Mouse (Mus musculus): ENCODE data around the gene Tmem185b. TPM values are rescaled to one million over a fixed set of nuclear protein-coding genes. Genes with fewer than 3 reads are reported as not detected.
A peak's percentile ranks its signal among the peaks of the same experiment; 100 is the strongest.

The Tmem185b gene
- polyA plus RNA-seq, 1 experiment from 2014 or later: 23.9 TPM

GRCm38 (mm10) chr1:119522726-119523125, 3.2 kb upstream of the Tmem185b start:
- H3K27ac ChIP-seq (ENCODE audit: low read length): no peak overlapping the region

GRCm38 (mm10) chr1:119523369-119523768, 2.6 kb upstream of the Tmem185b start:
- Histone ChIP-seq H3K27me3 (ENCODE audit: control insufficient read depth, insufficient read depth, low read length) (no peaks in the 10 kb centered on the region), H3K27ac (ENCODE audit: low read length) (no peak overlapping the region), H3K9me3 (ENCODE audit: control insufficient read depth, low read depth, low read length) (peaks cover 13% of the 10 kb centered on the region; the same call in 1 of the 2 replicates), H3K4me3 (ENCODE audit: low read depth, low read length) (no peak overlapping the region), H3K4me1 (ENCODE audit: control insufficient read depth, insufficient read depth, low read length) (peaks cover 17% of the 10 kb centered on the region), H3K9ac (replicated peaks; ENCODE audit: low read depth, low read length) (no peak overlapping the region), H3K4me2 (replicated peaks; ENCODE audit: low read depth, low read length) (no peak overlapping the region), H3K36me3 (ENCODE audit: control insufficient read depth, insufficient read depth, low read length) (peaks cover 10% of the 10 kb centered on the region; the same call in 1 of the 2 replicates)
- ATAC-seq (ENCODE audit: insufficient number of reproducible peaks, insufficient read depth, low FRiP score, low read depth): no peak
- 82% methylated on average over 7 of the region's 7 CpGs for WGBS

More at GRCm38 (mm10) chr1:119522726-119523125, 3.2 kb upstream of the Tmem185b start:
- H3K4me3 ChIP-seq (ENCODE audit: low read depth, low read length): no peak overlapping the region
- H3K4me1 ChIP-seq (ENCODE audit: control insufficient read depth, insufficient read depth, low read length): peaks cover 22% of the 10 kb centered on the region
- H3K36me3 ChIP-seq (ENCODE audit: control insufficient read depth, insufficient read depth, low read length): peaks cover 7% of the 10 kb centered on the region; the same call in 1 of the 2 replicates
- no peak overlapping the region for H3K9ac ChIP-seq (replicated peaks; ENCODE audit: low read depth, low read length)
- peaks cover 13% of the 10 kb centered on the region; the same call in 1 of the 2 replicates for H3K9me3 ChIP-seq (ENCODE audit: control insufficient read depth, low read depth, low read length)
- no peaks in the 10 kb centered on the region for H3K27me3 ChIP-seq (ENCODE audit: control insufficient read depth, insufficient read depth, low read length)
- no peak overlapping the region for H3K4me2 ChIP-seq (replicated peaks; ENCODE audit: low read depth, low read length)
- WGBS: 82% methylated on average over 4 of the region's 4 CpGs
- ATAC-seq (ENCODE audit: insufficient number of reproducible peaks, insufficient read depth, low FRiP score, low read depth): no peak

- H3K9me3 ChIP-seq (ENCODE audit: control insufficient read depth, low read depth, low read length): peaks cover 13% of the 10 kb centered on the region; the same call in 1 of the 2 replicates
- no peak overlapping the region for H3K4me3 ChIP-seq (ENCODE audit: low read depth, low read length)
- H3K27ac ChIP-seq (ENCODE audit: low read length): no peak overlapping the region
- no peaks in the 10 kb centered on the region for H3K27me3 ChIP-seq (ENCODE audit: control insufficient read depth, insufficient read depth, low read length)
- WGBS: 88% methylated on average over 7 of the region's 7 CpGs
- ATAC-seq (ENCODE audit: insufficient number of reproducible peaks, insufficient read depth, low FRiP score, low read depth): no peak
- peaks cover 17% of the 10 kb centered on the region for H3K4me1 ChIP-seq (ENCODE audit: control insufficient read depth, insufficient read depth, low read length)
- H3K4me2 ChIP-seq (replicated peaks; ENCODE audit: low read depth, low read length): no peak overlapping the region
- H3K36me3 ChIP-seq (ENCODE audit: control insufficient read depth, insufficient read depth, low read length): peaks cover 10% of the 10 kb centered on the region; the same call in 1 of the 2 replicates
- H3K9ac ChIP-seq (replicated peaks; ENCODE audit: low read depth, low read length): no peak overlapping the region
Measured at GRCm38 (mm10) chr1:119523826-119524225, 2.1 kb upstream of the Tmem185b start.

GRCm38 (mm10) chr1:119525004-119525444, 936 bp upstream of the Tmem185b start:
- no peak for ATAC-seq (ENCODE audit: insufficient number of reproducible peaks, insufficient read depth, low FRiP score, low read depth)
- 20% methylated on average over 5 of the region's 5 CpGs for WGBS
- Histone ChIP-seq H3K9me3 (ENCODE audit: control insufficient read depth, low read depth, low read length) (peaks cover 13% of the 10 kb centered on the region; the same call in 1 of the 2 replicates), H3K9ac (replicated peaks; ENCODE audit: low read depth, low read length) (peak overlapping the region; percentile 69; the same call in 1 of the 2 replicates), H3K36me3 (ENCODE audit: control insufficient read depth, insufficient read depth, low read length) (peaks cover 10% of the 10 kb centered on the region; the same call in 1 of the 2 replicates), H3K4me3 (ENCODE audit: low read depth, low read length) (peak overlapping the region; percentile 61), H3K27ac (ENCODE audit: low read length) (no peak overlapping the region), H3K4me1 (ENCODE audit: control insufficient read depth, insufficient read depth, low read length) (peaks cover 17% of the 10 kb centered on the region), H3K27me3 (ENCODE audit: control insufficient read depth, insufficient read depth, low read length) (no peaks in the 10 kb centered on the region), H3K4me2 (replicated peaks; ENCODE audit: low read depth, low read length) (peak overlapping the region; percentile 93)

GRCm38 (mm10) chr1:119530941-119531340, 5.0 kb downstream of the Tmem185b start:
- 66% methylated on average over 13 of the region's 13 CpGs for WGBS
- ATAC-seq (ENCODE audit: insufficient number of reproducible peaks, insufficient read depth, low FRiP score, low read depth): no peak
- Histone ChIP-seq H3K4me2 (replicated peaks; ENCODE audit: low read depth, low read length) (no peak overlapping the region), H3K36me3 (ENCODE audit: control insufficient read depth, insufficient read depth, low read length) (peaks cover 10% of the 10 kb centered on the region; the same call in 1 of the 2 replicates), H3K4me3 (ENCODE audit: low read depth, low read length) (no peak overlapping the region), H3K4me1 (ENCODE audit: control insufficient read depth, insufficient read depth, low read length) (peaks cover 6% of the 10 kb centered on the region), H3K27ac (ENCODE audit: low read length) (no peak overlapping the region), H3K27me3 (ENCODE audit: control insufficient read depth, insufficient read depth, low read length) (no peaks in the 10 kb centered on the region), H3K9me3 (ENCODE audit: control insufficient read depth, low read depth, low read length) (peaks cover 13% of the 10 kb centered on the region; the same call in 1 of the 2 replicates), H3K9ac (replicated peaks; ENCODE audit: low read depth, low read length) (no peak overlapping the region)

GRCm38 (mm10) chr1:119532165-119532564, 6.2 kb downstream of the Tmem185b start:
- H3K27me3 ChIP-seq (ENCODE audit: control insufficient read depth, insufficient read depth, low read length): no peaks in the 10 kb centered on the region
- no peak overlapping the region for H3K4me2 ChIP-seq (replicated peaks; ENCODE audit: low read depth, low read length)
- H3K27ac ChIP-seq (ENCODE audit: low read length): no peak overlapping the region
- H3K4me3 ChIP-seq (ENCODE audit: low read depth, low read length): no peak overlapping the region
- H3K9ac ChIP-seq (replicated peaks; ENCODE audit: low read depth, low read length): no peak overlapping the region
- peaks cover 9% of the 10 kb centered on the region; the same call in 1 of the 2 replicates for H3K36me3 ChIP-seq (ENCODE audit: control insufficient read depth, insufficient read depth, low read length)
- no peak for ATAC-seq (ENCODE audit: insufficient number of reproducible peaks, insufficient read depth, low FRiP score, low read depth)
- H3K9me3 ChIP-seq (ENCODE audit: control insufficient read depth, low read depth, low read length): peaks cover 5% of the 10 kb centered on the region; the same call in 1 of the 2 replicates
- no peaks in the 10 kb centered on the region for H3K4me1 ChIP-seq (ENCODE audit: control insufficient read depth, insufficient read depth, low read length)
- WGBS: 93% methylated on average over 6 of the region's 6 CpGs

GRCm38 (mm10) chr1:119533093-119533805, 7.3 kb downstream of the Tmem185b start:
- Histone ChIP-seq H3K27me3 (ENCODE audit: control insufficient read depth, insufficient read depth, low read length) (no peaks in the 10 kb centered on the region), H3K36me3 (ENCODE audit: control insufficient read depth, insufficient read depth, low read length) (0 out of 2 replicates have a peak, but pooled peaks cover 2% of the 10 kb centered on the region), H3K4me1 (ENCODE audit: control insufficient read depth, insufficient read depth, low read length) (no peaks in the 10 kb centered on the region), H3K4me3 (ENCODE audit: low read depth, low read length) (no peak overlapping the region), H3K9ac (replicated peaks; ENCODE audit: low read depth, low read length) (no peak overlapping the region), H3K27ac (ENCODE audit: low read length) (no peak overlapping the region), H3K4me2 (replicated peaks; ENCODE audit: low read depth, low read length) (no peak overlapping the region), H3K9me3 (ENCODE audit: control insufficient read depth, low read depth, low read length) (no peaks in the 10 kb centered on the region)
- WGBS: 87% methylated on average over 18 of the region's 18 CpGs
- ATAC-seq (ENCODE audit: insufficient number of reproducible peaks, insufficient read depth, low FRiP score, low read depth): no peak

GRCm38 (mm10) chr1:119534341-119534740, 8.4 kb downstream of the Tmem185b start:
- 92% methylated on average over 5 of the region's 5 CpGs for WGBS

More at GRCm38 (mm10) chr1:119534341-119534740, 8.4 kb downstream of the Tmem185b start:
- H3K9ac ChIP-seq (replicated peaks; ENCODE audit: low read depth, low read length): no peak overlapping the region
- no peak overlapping the region for H3K27ac ChIP-seq (ENCODE audit: low read length)
- no peaks in the 10 kb centered on the region for H3K36me3 ChIP-seq (ENCODE audit: control insufficient read depth, insufficient read depth, low read length)
- ATAC-seq (ENCODE audit: insufficient number of reproducible peaks, insufficient read depth, low FRiP score, low read depth): no peak
- no peaks in the 10 kb centered on the region for H3K27me3 ChIP-seq (ENCODE audit: control insufficient read depth, insufficient read depth, low read length)
- no peaks in the 10 kb centered on the region for H3K4me1 ChIP-seq (ENCODE audit: control insufficient read depth, insufficient read depth, low read length)
- H3K9me3 ChIP-seq (ENCODE audit: control insufficient read depth, low read depth, low read length): no peaks in the 10 kb centered on the region
- no peak overlapping the region for H3K4me2 ChIP-seq (replicated peaks; ENCODE audit: low read depth, low read length)
- H3K4me3 ChIP-seq (ENCODE audit: low read depth, low read length): no peak overlapping the region

Data from stomach, embryonic 14.5 days (tissue).